Mouse (Mus musculus): Measurements from ENCODE around the gene Lpcat3. TPM values are rescaled to one million over a fixed set of nuclear protein-coding genes. Genes with fewer than 3 reads are reported as not detected.
"Not testable (repeated sequence)": the region's sequence is repeated elsewhere in the genome, so short reads cannot be mapped to it uniquely, and the experiment has no call there.

Lpcat3 gene
- polyA plus RNA-seq, 1 experiment from 2014 or later = 39.6 TPM

GRCm38 (mm10) chr6:124661995-124662394 is 832 bp upstream of the Lpcat3 start:
- 29% methylated on average over 6 of the region's 6 CpGs for WGBS
- no peak for ATAC-seq
- H3K4me3 ChIP-seq (replicated peaks) = peak overlapping the region; percentile 64
- H3K27me3 ChIP-seq = no peaks in the 10 kb centered on the region
- no peaks in the 10 kb centered on the region for H3K36me3 ChIP-seq
- H3K27ac ChIP-seq = peak overlapping the region; percentile 71
- H3K9ac ChIP-seq (replicated peaks) = peak overlapping the region; percentile 72; the same call in 1 of the 2 replicates
- peak overlapping the region; percentile 65 for H3K4me2 ChIP-seq (replicated peaks)
- H3K4me1 ChIP-seq (replicated peaks) = peaks cover 10% of the 10 kb centered on the region
- H3K9me3 ChIP-seq = no peaks in the 10 kb centered on the region

GRCm38 (mm10) chr6:124663424-124663795 is 583 bp downstream of the Lpcat3 start:
- Histone ChIP-seq H3K9me3 (no peaks in the 10 kb centered on the region), H3K4me2 (replicated peaks) (peak overlapping the region; percentile 65), H3K4me1 (replicated peaks) (peaks cover 10% of the 10 kb centered on the region), H3K9ac (replicated peaks) (peak overlapping the region; percentile 72), H3K27ac (peak overlapping the region; percentile 71), H3K4me3 (replicated peaks) (peak overlapping the region; percentile 64), H3K27me3 (no peaks in the 10 kb centered on the region), H3K36me3 (no peaks in the 10 kb centered on the region)
- 18% methylated on average over 13 of the region's 13 CpGs for WGBS
- ATAC-seq = no peak

GRCm38 (mm10) chr6:124664256-124664655 is 1.4 kb downstream of the Lpcat3 start:
- Histone ChIP-seq H3K9me3 (no peaks in the 10 kb centered on the region), H3K4me2 (replicated peaks) (no peak overlapping the region), H3K4me3 (replicated peaks) (no peak overlapping the region), H3K4me1 (replicated peaks) (peaks cover 10% of the 10 kb centered on the region), H3K27me3 (no peaks in the 10 kb centered on the region), H3K27ac (no peak overlapping the region), H3K9ac (replicated peaks) (no peak overlapping the region), H3K36me3 (no peaks in the 10 kb centered on the region)
- WGBS = 87% methylated on average over 7 of the region's 7 CpGs
- ATAC-seq = no peak

GRCm38 (mm10) chr6:124665011-124665410 is 2.2 kb downstream of the Lpcat3 start:
- no peaks in the 10 kb centered on the region for H3K27me3 ChIP-seq
- 96% methylated on average over 10 of the region's 10 CpGs for WGBS
- H3K27ac ChIP-seq = no peak overlapping the region
- no peak overlapping the region for H3K4me2 ChIP-seq (replicated peaks)
- peaks cover 10% of the 10 kb centered on the region for H3K4me1 ChIP-seq (replicated peaks)
- no peaks in the 10 kb centered on the region for H3K36me3 ChIP-seq
- H3K4me3 ChIP-seq (replicated peaks) = no peak overlapping the region
- no peak overlapping the region for H3K9ac ChIP-seq (replicated peaks)
- no peaks in the 10 kb centered on the region for H3K9me3 ChIP-seq
- no peak for ATAC-seq

DNA sequence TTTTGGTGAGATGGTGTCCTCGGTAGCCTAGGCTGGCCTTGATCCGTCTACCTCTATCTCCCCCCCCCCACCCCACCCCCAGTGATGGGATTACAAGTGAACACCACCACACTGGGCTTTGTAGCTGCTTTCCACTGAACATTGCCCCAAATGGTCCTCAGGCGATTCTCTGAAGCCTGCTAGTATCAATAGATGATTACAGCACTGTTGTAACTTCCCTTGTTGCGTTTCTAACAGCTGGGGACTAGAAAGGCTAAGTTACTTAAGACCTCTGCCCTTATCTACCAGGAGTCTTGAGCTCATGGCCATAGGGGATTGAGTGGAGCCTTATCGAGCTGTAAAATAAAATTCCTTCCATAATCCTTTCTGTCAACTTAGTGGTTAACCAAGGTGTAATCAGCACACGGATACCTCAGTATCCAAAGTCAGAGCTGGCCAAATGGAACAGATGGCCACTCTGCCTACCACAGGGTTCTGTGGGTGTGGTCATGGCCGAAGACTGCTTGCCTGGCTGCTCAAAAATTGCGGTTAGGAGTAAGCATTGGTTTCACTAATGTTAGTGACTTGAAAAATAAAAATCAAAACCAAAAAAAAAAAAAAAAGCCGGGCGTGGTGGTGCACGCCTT is 6.5 kb downstream of the Lpcat3 start:
- no peaks in the 10 kb centered on the region for H3K27me3 ChIP-seq
- no peak overlapping the region for H3K4me2 ChIP-seq (replicated peaks)
- H3K36me3 ChIP-seq = no peaks in the 10 kb centered on the region
- no peak overlapping the region for H3K27ac ChIP-seq
- H3K4me3 ChIP-seq (replicated peaks) = no peak overlapping the region
- H3K9ac ChIP-seq (replicated peaks) = no peak overlapping the region
- 92% methylated on average over 11 of the region's 11 CpGs for WGBS
- ATAC-seq = no peak
- H3K4me1 ChIP-seq (replicated peaks) = no peaks in the 10 kb centered on the region
- no peaks in the 10 kb centered on the region for H3K9me3 ChIP-seq

DNA sequence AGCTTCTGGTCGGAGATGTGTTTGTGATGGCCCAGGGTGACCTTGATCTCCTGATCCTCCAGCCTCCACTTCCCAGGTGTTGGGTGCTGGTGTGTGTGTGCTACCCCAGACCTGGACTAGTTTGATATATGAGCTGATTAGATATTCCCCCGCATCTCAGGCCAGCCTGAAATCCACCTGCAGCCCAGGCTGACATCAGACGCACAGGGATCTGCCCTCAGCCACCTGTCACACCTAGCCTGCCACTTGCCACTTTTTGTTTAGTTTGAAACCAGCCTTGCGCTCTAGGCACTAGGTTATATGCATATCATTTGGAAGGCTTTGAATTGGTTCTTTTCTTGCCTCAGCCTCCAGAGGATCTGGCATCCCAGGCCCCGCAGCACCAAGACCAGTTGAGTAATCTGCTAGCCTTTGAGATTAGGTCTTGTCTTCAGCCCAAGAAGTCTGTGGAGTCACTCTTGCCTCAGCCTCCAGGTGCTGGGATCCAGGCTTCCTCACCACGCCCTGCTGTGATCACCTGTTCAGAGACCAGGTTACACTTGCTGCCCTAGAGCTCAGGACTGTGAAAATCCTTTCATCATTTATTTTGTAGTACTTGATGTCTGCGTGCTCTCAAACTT is 7.6 kb downstream of the Lpcat3 start:
- Histone ChIP-seq H3K36me3 (no peaks in the 10 kb centered on the region), H3K9ac (replicated peaks) (no peak overlapping the region), H3K4me1 (replicated peaks) (no peaks in the 10 kb centered on the region), H3K9me3 (no peaks in the 10 kb centered on the region), H3K27me3 (no peaks in the 10 kb centered on the region), H3K4me2 (replicated peaks) (no peak overlapping the region), H3K27ac (no peak overlapping the region), H3K4me3 (replicated peaks) (no peak overlapping the region)
- WGBS = 93% methylated on average over 7 of the region's 7 CpGs
- ATAC-seq = no peak

DNA sequence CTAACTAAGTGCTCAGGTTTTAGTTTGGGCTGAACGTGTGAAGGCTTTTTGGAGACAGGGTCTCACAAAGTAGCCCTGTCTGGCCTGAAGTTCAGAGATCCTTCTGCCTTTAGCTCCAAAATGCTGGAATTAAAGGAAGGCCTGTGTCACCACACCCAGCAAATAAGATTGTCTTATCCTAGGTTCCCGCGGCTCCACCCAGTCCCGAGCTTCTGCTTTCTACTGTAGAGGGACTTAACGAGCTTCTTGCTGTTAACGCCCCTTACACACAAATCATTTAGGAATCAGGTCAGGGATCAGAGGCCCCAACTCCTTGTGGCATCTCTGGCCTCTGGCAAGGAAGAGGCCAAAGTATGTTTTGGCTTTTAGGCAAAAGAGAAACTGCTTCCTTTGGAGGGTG is 9.3 kb downstream of the Lpcat3 start:
- Histone ChIP-seq H3K4me2 (replicated peaks) (no peak overlapping the region), H3K9me3 (no peaks in the 10 kb centered on the region), H3K27me3 (no peaks in the 10 kb centered on the region), H3K4me3 (replicated peaks) (no peak overlapping the region), H3K27ac (no peak overlapping the region), H3K9ac (replicated peaks) (no peak overlapping the region), H3K36me3 (no peaks in the 10 kb centered on the region), H3K4me1 (replicated peaks) (no peaks in the 10 kb centered on the region)
- no peak for ATAC-seq
- 73% methylated on average over 6 of the region's 6 CpGs for WGBS

DNA sequence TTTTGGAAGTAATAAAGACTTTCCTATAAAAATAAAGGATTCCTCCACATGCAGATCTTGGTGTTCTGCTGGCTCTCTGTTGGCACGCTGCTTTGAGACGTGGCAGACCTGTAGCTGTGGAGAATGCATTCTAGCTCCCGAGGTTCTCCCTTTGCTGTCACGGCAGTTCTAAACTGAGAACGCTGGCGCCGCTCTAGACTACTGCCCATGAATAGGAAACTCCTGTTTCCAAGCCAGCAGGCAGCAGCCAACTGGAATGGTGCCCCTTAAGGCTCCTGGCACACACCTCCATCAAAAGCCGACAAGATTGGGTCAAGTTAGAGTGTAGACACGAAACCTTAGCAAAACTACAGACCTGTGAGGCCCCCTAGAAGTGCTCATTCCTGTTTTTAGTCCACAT is 10.8 kb downstream of the Lpcat3 start:
- no peak overlapping the region for H3K27ac ChIP-seq
- H3K9me3 ChIP-seq = no peaks in the 10 kb centered on the region
- H3K4me3 ChIP-seq (replicated peaks) = no peak overlapping the region
- H3K9ac ChIP-seq (replicated peaks) = no peak overlapping the region
- H3K36me3 ChIP-seq = no peaks in the 10 kb centered on the region
- no peak for ATAC-seq
- no peak overlapping the region for H3K4me2 ChIP-seq (replicated peaks)
- H3K27me3 ChIP-seq = no peaks in the 10 kb centered on the region
- no peaks in the 10 kb centered on the region for H3K4me1 ChIP-seq (replicated peaks)
- WGBS = 95% methylated on average over 9 of the region's 9 CpGs

DNA sequence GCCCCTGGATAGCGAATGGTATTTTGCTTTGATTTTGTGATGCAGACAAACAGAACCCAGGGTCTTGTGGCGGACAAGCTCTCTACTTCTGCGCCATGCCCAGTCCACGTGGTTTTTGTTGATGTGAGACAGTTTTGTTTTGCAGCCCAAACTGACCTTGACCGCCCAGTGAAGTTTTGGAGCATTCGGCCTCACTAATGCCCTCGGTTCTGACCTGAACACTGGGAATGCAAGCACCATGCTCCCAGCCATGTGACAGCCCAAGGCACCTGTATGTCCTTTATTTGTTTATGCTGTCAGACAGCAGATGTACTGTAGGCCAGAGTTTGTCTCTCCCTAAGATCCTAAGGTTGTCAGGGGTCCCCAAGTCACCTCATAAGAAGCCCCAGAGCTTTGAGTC is 11.8 kb downstream of the Lpcat3 start:
- WGBS = 96% methylated on average over 7 of the region's 7 CpGs
- no peak for ATAC-seq

DNA sequence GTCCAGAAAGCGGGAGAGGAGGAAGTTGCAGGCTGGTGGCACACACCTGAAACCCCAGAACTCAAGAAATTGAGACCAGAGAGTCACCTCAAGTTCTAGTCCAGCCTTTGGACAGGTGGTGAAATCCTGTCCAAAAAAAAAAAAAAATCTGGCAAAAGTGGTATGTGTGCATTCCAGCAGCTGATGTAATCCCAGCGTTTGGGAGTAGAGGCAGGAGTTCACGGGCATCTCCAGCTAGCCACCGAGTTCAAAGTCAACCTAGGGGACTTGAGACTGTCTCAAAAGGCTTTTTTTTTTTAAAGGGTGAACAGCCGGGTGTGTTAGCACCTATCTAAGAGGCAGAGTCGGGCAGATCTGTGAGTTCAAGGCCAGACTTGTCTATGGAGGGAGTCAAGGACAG is 13.3 kb downstream of the Lpcat3 start:
- Histone ChIP-seq H3K36me3 (no peaks in the 10 kb centered on the region), H3K4me1 (replicated peaks) (no peaks in the 10 kb centered on the region), H3K9ac (replicated peaks) (no peak overlapping the region), H3K9me3 (no peaks in the 10 kb centered on the region), H3K27ac (no peak overlapping the region), H3K27me3 (no peaks in the 10 kb centered on the region), H3K4me2 (replicated peaks) (no peak overlapping the region), H3K4me3 (replicated peaks) (no peak overlapping the region)
- 90% methylated on average over 6 of the region's 6 CpGs for WGBS
- no peak for ATAC-seq

More for the DNA sequence above, 11.8 kb downstream of the Lpcat3 start:
- no peak overlapping the region for H3K4me3 ChIP-seq (replicated peaks)
- H3K4me1 ChIP-seq (replicated peaks) = no peaks in the 10 kb centered on the region
- H3K9ac ChIP-seq (replicated peaks) = no peak overlapping the region
- H3K27me3 ChIP-seq = no peaks in the 10 kb centered on the region
- no peaks in the 10 kb centered on the region for H3K36me3 ChIP-seq
- H3K9me3 ChIP-seq = no peaks in the 10 kb centered on the region
- H3K4me2 ChIP-seq (replicated peaks) = no peak overlapping the region
- no peak overlapping the region for H3K27ac ChIP-seq

DNA sequence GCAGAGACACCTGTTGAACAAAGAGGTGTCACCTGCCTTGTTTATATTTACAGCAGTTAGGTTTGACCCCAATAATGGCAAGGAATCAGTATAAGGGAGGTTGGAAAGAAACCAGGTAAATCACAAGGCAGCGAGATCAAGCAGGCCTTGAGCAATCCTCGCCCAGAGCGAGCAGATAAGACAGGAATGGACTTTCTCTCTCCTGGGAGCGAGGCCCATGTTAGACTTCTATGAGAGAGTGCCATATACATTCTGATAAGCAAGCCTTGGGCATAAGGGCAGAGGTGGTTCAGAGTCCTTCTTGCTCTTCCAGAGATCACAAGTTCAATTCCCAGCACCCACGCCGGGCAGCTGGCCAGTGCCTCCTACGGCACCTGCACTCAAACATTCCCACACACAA is 15.9 kb downstream of the Lpcat3 start:
- H3K36me3 ChIP-seq = no peaks in the 10 kb centered on the region
- H3K4me1 ChIP-seq (replicated peaks) = no peaks in the 10 kb centered on the region
- 96% methylated on average over 7 of the region's 7 CpGs for WGBS
- H3K27ac ChIP-seq = no peak overlapping the region
- no peak overlapping the region for H3K4me2 ChIP-seq (replicated peaks)
- no peak overlapping the region for H3K4me3 ChIP-seq (replicated peaks)
- no peak for ATAC-seq
- no peaks in the 10 kb centered on the region for H3K9me3 ChIP-seq
- no peak overlapping the region for H3K9ac ChIP-seq (replicated peaks)
- H3K27me3 ChIP-seq = no peaks in the 10 kb centered on the region

DNA sequence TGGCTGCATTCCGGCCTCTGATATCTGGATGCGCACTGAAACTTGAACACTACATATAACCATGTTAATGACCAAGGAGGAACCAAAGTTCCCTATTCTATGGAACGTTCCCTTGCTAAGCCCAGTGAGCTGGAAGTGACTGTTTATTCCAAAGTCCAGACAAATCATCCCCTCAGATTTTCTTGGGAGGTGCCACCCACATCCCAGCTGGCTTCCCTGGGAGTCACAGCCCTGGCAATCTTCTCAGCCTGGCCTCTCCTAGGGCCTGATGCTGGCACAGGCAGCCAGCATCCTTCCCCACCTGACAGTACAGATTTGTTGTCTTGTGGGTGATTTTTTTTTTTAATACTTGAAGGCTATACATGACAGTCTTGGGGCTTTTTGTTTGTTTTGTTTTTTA is 16.7 kb downstream of the Lpcat3 start:
- no peak overlapping the region for H3K4me3 ChIP-seq (replicated peaks)
- H3K9me3 ChIP-seq = no peaks in the 10 kb centered on the region
- no peaks in the 10 kb centered on the region for H3K4me1 ChIP-seq (replicated peaks)
- no peaks in the 10 kb centered on the region for H3K27me3 ChIP-seq
- no peak overlapping the region for H3K27ac ChIP-seq
- no peak overlapping the region for H3K9ac ChIP-seq (replicated peaks)
- ATAC-seq = no peak
- WGBS = 96% methylated on average over 3 of the region's 3 CpGs
- no peak overlapping the region for H3K4me2 ChIP-seq (replicated peaks)
- H3K36me3 ChIP-seq = no peaks in the 10 kb centered on the region

DNA sequence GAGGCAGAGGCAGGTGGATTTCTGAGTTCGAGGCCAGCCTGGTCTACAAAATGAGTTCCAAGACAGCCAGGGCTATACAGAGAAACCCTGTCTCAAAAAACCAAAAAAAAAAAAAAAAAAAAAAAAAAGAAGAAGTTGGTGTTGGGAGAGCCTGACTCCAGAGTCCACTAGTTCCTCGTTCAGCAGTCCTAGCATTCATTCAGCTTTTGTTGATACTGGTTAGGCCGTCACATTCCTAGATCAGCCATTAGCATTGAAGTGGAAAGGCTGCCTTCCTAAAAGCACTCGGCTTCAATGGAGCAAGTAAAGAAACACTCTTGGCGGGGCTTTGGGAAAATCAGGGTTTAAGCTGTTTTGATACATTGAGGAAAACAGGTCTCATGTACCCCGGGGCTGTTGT is 19.5 kb downstream of the Lpcat3 start:
- 55% methylated on average over 6 of the region's 6 CpGs for WGBS
- not testable (repeated sequence) for H3K9me3 ChIP-seq; H3K9ac ChIP-seq (replicated peaks); H3K27me3 ChIP-seq; ATAC-seq; H3K36me3 ChIP-seq; H3K4me3 ChIP-seq (replicated peaks); H3K4me1 ChIP-seq (replicated peaks); H3K27ac ChIP-seq; H3K4me2 ChIP-seq (replicated peaks)
